In the genomic region with DNA sequence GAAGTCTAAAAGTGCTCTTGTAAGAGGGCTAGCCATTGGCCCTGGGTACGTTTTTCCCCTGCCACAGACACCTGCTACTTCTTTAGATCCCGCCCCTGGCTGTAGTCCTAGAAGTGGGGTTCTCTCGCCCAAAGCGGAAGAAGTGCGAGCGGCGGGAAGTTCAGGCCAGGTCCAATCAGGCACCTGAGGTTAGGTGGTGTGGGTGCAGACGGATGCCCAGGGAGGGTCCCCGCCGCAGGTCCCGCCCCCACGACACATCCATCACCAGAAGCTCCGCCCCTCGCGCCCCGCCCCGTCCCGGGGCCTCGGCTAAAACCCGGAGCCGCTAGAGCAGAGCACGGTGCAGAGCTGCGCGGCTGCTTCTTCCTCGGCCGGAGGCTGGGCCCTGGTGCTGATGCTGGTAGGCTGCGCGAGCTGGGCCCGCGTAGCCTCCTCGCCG, we compare ENCODE assay signal across 8 mouse cellular contexts. TPM values are rescaled to one million over a fixed set of nuclear protein-coding genes. Genes with fewer than 3 reads are reported as not detected.
DNase-seq lines count a peak whose midpoint lies in the region; ATAC-seq and TF ChIP-seq lines count a peak whose summit lies in the region.

A gene (plus strand): TSS at position 333 of the 439 bp plus-strand sequence.

- peak; percentile 97 for DNase-seq in CD4-positive helper T cell, adult 2 months (ENCODE audit: low read depth, low spot score)
- DNase-seq in brain, adult 2 months (ENCODE audit: low read depth, low spot score): peak; percentile 97
- DNase-seq in heart, postnatal 25 days (ENCODE audit: low spot score): peak; percentile 3
- peak; percentile 91 for DNase-seq in layer of hippocampus, adult 11-12 months (ENCODE audit: low spot score)
- peak; percentile 91 for DNase-seq in stomach, postnatal 0 days (ENCODE audit: low spot score)

- no peaks in the 10 kb centered on the region for H3K36me3 ChIP-seq in liver, embryonic 16.5 days (ENCODE audit: control insufficient read depth, insufficient read depth)
- H3K36me3 ChIP-seq in neural tube, embryonic 13.5 days: no peaks in the 10 kb centered on the region
- H3K36me3 ChIP-seq in stomach, postnatal 0 days (ENCODE audit: control insufficient read depth, insufficient read depth, low read length): no peaks in the 10 kb centered on the region

- TF ChIP-seq CTCF in embryonic fibroblast, embryonic 13.5 days (IDR thresholded peaks at IDR 0.05; ENCODE audit: borderline replicate concordance, insufficient read depth, low read length): no peak
- TF ChIP-seq CTCF in stomach, postnatal 0 days (IDR thresholded peaks at IDR 0.05; ENCODE audit: low read depth): no peak

- H3K9ac ChIP-seq in liver, embryonic 16.5 days (ENCODE audit: low read depth, low read length): no peak within 1 kb of the TSS; the same call in 1 of the 2 replicates
- H3K9ac ChIP-seq in neural tube, embryonic 13.5 days: peak within 1 kb of the TSS; percentile 98
- peak within 1 kb of the TSS; percentile 43 for H3K9ac ChIP-seq in stomach, postnatal 0 days (ENCODE audit: low read length)

- peak; percentile 81 for ATAC-seq in liver, embryonic 16.5 days (ENCODE audit: low read depth)
- peak; percentile 97 for ATAC-seq in neural tube, embryonic 13.5 days (ENCODE audit: low read depth)
- ATAC-seq in stomach, postnatal 0 days (ENCODE audit: low FRiP score, low TSS enrichment): peak; percentile 97

- no peak for TF ChIP-seq POLR2A in embryonic fibroblast, embryonic 13.5 days (IDR thresholded peaks at IDR 0.05; ENCODE audit: low read depth, low read length)

- H3K4me3 ChIP-seq in embryonic fibroblast, embryonic 13.5 days (ENCODE audit: insufficient read depth, low read length): peak within 1 kb of the TSS; percentile 52
- peak within 1 kb of the TSS; percentile 64 for H3K4me3 ChIP-seq in liver, embryonic 16.5 days (ENCODE audit: low read depth, low read length)
- H3K4me3 ChIP-seq in neural tube, embryonic 13.5 days: peak within 1 kb of the TSS; percentile 94
- H3K4me3 ChIP-seq in stomach, postnatal 0 days (ENCODE audit: low read depth, low read length): peak within 1 kb of the TSS; percentile 59

- H3K9me3 ChIP-seq in liver, embryonic 16.5 days (replicated peaks; ENCODE audit: control insufficient read depth, low read length): no peaks in the 10 kb centered on the region
- H3K9me3 ChIP-seq in neural tube, embryonic 13.5 days: no peaks in the 10 kb centered on the region
- no peaks in the 10 kb centered on the region for H3K9me3 ChIP-seq in stomach, postnatal 0 days (ENCODE audit: control insufficient read depth, low read length)

- WGBS in liver, embryonic 16.5 days (ENCODE audit: insufficient replicate concordance): 0% methylated on average over 32 of the region's 32 CpGs
- under 1% methylated on average over 32 of the region's 32 CpGs for WGBS in neural tube, embryonic 13.5 days
- under 1% methylated on average over 32 of the region's 32 CpGs for WGBS in stomach, postnatal 0 days

- H3K4me1 ChIP-seq in embryonic fibroblast, embryonic 13.5 days (ENCODE audit: control insufficient read depth, insufficient read depth, low read length): no peaks in the 10 kb centered on the region; the same call in 1 of the 2 replicates
- no peaks in the 10 kb centered on the region for H3K4me1 ChIP-seq in liver, embryonic 16.5 days (ENCODE audit: control insufficient read depth, low read depth, low read length)
- H3K4me1 ChIP-seq in neural tube, embryonic 13.5 days (replicated peaks): peaks cover 53% of the 10 kb centered on the region
- no peaks in the 10 kb centered on the region; the same call in 1 of the 2 replicates for H3K4me1 ChIP-seq in stomach, postnatal 0 days (replicated peaks; ENCODE audit: control insufficient read depth, insufficient read depth)

- H3K27me3 ChIP-seq in liver, embryonic 16.5 days (ENCODE audit: control insufficient read depth, insufficient read depth, low read depth, low read length): peaks cover 30% of the 10 kb centered on the region
- H3K27me3 ChIP-seq in neural tube, embryonic 13.5 days: no peaks in the 10 kb centered on the region
- 0 out of 2 replicates have a peak, but pooled peaks cover 2% of the 10 kb centered on the region for H3K27me3 ChIP-seq in stomach, postnatal 0 days (ENCODE audit: control insufficient read depth, insufficient read depth, low read length)

- H3K4me2 ChIP-seq in liver, embryonic 16.5 days (ENCODE audit: low read depth, low read length): peak within 1 kb of the TSS; percentile 87
- peak within 1 kb of the TSS; percentile 66 for H3K4me2 ChIP-seq in neural tube, embryonic 13.5 days
- peak within 1 kb of the TSS; percentile 96 for H3K4me2 ChIP-seq in stomach, postnatal 0 days (replicated peaks; ENCODE audit: low read depth)

- H3K27ac ChIP-seq in embryonic fibroblast, embryonic 13.5 days (ENCODE audit: insufficient read depth, low read length): no peak within 1 kb of the TSS
- no peak within 1 kb of the TSS for H3K27ac ChIP-seq in liver, embryonic 16.5 days (ENCODE audit: low read length)
- H3K27ac ChIP-seq in neural tube, embryonic 13.5 days (replicated peaks): peak within 1 kb of the TSS; percentile 99
- peak within 1 kb of the TSS; percentile 58 for H3K27ac ChIP-seq in stomach, postnatal 0 days (replicated peaks)

- TF ChIP-seq EP300 in stomach, postnatal 0 days (optimal IDR thresholded peaks at IDR 0.05): no peak

- intact Hi-C loops in heart, postnatal 25 days (cut with DNase I): no loop called here

RNA-seq across cellular contexts. Expression of the gene that starts here (rescaled TPM):
- polyA plus RNA-seq in embryonic fibroblast, embryonic 13.5 days (2011; ENCODE audit: insufficient read length, low read depth, missing spikeins): 0.40 TPM in 1 of 2 replicates, not detected in the other
- under 1 TPM; 0.11 to 0.29 TPM for total RNA-seq in heart, postnatal 25 days (2021)
- 0.08 TPM in 1 of 2 replicates, not detected in the other for polyA plus RNA-seq in liver, embryonic 16.5 days (2015; fragmentation: Nextera tagmentation; extraction: Ambion mirVana)
- polyA plus RNA-seq in neural tube, embryonic 13.5 days (2015; fragmentation: Nextera tagmentation; extraction: Ambion mirVana): 14.7 and 15.2 TPM in 2 replicates
- 0.93 and 1.1 TPM in 2 replicates for polyA plus RNA-seq in stomach, postnatal 0 days (2015; fragmentation: Nextera tagmentation; extraction: Ambion mirVana)

Comparison
In these comparisons a context has a peak if more than half of its experiments do, and no peak if none do; other contexts are left out.
1. Peak in DNase-seq in heart, postnatal 25 days; RNA of the gene not detected or under 1 TPM.
2. Peak in ATAC-seq, H3K4me3 ChIP-seq and H3K4me2 ChIP-seq in liver, embryonic 16.5 days; RNA of the gene not detected or under 1 TPM.
3. DNase-seq: peak in every context shown above with its lines; median percentile 97 in CD4-positive helper T cell, adult 2 months; 97 in brain, adult 2 months; 91 in layer of hippocampus, adult 11-12 months; 91 in stomach, postnatal 0 days; 3 in heart, postnatal 25 days.
4. H3K27ac ChIP-seq: peak in neural tube, embryonic 13.5 days (single experiment) and stomach, postnatal 0 days (single experiment); none in embryonic fibroblast, embryonic 13.5 days (single experiment) and liver, embryonic 16.5 days (single experiment).
5. Peak in every context shown above with its lines, with median percentiles within 50 percentile points of each other: H3K4me3 ChIP-seq, ATAC-seq and H3K4me2 ChIP-seq.